Mouse (Mus musculus) ES-E14 (cell line): ENCODE results near the gene Cdipt.

Experiments used
- CHD2 ChIP-seq: IDR thresholded peaks from 2 replicates; pipeline ENCODE4 v1.6.1; 2014; ENCODE audit warnings: mild to moderate bottlenecking, low read depth, low read length, inconsistent platforms
- MAFK ChIP-seq: IDR thresholded peaks from 2 replicates; pipeline ENCODE4 v1.6.1; 2014; ENCODE audit warnings: mild to moderate bottlenecking, low read depth, low read length, inconsistent platforms; ENCODE audit not compliant: insufficient read depth
- ZNF384 ChIP-seq: IDR thresholded peaks from 2 replicates; pipeline ENCODE4 v1.6.1; 2012; ENCODE audit warnings: low read depth, low read length, inconsistent platforms

GRCm38 (mm10) chr7:127021563-127022527, 46.1 kb downstream of the Cdipt start:
- TF ChIP-seq ZNF384, result no peak
- 0 out of 2 replicates have a peak, but pooled peaks have one; percentile 22 for TF ChIP-seq CHD2
- no peak for TF ChIP-seq MAFK
